Mouse (Mus musculus) layer of hippocampus, adult 18-20 months (tissue): ENCODE measurements at regions not wholly inside any gene's neighbourhood (a gene's known extent, or its start where the extent isn't known, plus 50 kb on each side); places are given as distances from the start of the nearest gene placed in this dataset.
A peak's percentile ranks its signal among the peaks of the same experiment; 100 is the strongest.

Source experiments
- DNase-seq, 2 experiments: peaks; one replicate each; pipeline ENCODE4 v3.0.0; 2022; ENCODE audit warnings: low spot score in 2 of 2

DNA sequence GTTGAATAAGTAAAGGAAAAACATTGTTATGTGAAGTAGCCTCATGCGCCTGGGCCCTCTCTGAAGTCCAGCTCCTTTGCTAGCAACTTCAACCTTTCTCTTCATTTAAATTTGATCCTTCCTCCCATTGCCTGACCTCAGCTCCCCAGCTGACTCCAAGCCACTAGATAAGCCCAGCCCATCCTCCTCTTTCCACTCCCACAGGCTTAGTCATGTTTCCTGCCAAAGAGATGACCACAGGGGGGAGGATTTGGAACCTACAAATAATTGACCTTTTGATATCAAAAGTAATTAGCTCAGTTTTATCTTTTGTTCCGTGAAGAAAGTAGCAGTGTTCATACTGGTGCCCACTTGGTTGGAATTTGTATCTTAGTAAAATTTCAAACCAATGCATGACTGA lies 345.7 kb upstream of the Zmiz1 start:
- no peak for DNase-seq

DNA sequence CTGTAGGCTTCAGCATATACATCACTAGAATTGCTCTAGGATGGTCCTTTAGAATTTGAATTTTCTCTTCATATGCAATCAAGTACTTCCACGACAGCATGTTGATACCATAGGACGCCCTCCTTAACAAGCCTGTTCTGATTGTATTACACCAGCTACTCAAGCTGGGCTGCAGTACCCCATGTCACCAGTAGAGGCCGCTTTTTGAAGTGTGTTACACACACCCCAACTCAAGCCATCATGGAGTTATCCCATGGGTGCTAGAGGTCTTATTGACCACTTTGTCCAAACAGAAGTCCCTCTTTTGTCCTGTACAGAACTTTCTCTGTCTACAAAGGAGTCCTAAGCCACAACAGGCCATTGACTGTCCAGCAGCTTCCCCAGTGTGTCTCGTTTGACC lies 342.6 kb upstream of the Zmiz1 start:
- DNase-seq: peak; percentile 28 to 81

DNA sequence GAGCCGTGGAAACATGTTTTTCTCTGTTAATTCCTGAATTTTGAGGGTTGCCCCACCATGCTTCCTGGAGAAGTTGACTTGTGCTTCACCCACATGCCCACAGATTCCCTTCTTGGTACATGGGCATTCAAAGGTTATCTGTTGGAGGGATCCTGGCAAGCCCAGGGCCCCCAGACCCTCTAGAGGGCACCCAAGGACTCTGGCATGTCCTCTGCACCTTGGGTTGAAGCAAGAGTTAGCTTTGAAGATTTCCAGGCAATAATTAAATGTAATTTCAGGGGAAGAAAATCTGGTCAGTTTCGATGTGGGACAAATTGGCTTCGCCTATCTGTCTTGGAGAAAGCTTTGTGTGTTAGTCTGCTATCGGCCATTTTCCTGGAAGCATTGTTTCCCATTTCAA lies 339.0 kb upstream of the Zmiz1 start:
- DNase-seq: no peak

DNA sequence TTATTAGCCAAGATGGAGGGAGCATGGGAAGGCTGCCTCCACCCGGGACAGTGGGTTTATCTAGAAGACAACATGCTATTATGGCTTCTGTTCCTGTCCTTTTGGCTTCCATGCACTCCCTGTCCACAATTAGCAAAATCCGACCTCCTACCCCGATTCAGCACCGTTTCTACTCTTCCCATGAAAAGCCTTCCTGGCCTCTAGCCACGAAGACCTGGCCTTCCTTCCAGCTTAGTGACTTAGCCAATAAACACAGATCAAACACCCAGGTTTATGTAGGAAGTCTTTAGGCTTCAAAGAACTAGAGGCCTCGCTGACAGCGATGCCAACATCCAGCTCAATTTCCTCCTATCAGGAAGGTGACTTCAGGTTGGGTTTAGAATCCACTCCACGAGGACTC lies 338.5 kb upstream of the Zmiz1 start:
- DNase-seq: no peak

DNA sequence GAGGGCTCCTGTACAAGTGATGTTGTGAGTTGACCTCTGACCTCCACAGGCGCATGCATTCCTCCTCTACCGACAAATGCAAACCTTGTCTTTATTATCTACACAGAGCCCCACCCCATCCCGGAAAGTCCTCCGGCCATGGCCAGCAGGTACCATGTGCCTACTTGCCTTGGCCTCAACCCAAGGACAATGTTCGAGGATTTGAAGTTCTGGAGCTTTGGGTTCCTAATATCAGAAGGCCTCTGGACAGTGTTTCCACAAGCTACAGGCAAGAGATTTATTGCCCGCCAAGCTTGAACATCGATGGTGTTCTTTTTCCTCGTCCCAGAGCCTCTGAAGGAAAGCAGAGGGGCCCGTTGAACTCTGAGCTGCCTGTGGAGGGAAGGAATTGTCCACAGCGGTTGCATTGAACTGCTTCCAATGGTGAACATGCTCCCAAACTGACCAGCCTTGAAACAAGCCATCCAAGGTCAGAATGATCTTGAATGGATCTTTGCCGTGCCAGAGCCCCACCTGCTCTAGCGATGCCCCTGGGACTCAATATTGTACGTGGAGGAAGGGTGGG lies 335.9 kb upstream of the Zmiz1 start:
- no peak for DNase-seq

DNA sequence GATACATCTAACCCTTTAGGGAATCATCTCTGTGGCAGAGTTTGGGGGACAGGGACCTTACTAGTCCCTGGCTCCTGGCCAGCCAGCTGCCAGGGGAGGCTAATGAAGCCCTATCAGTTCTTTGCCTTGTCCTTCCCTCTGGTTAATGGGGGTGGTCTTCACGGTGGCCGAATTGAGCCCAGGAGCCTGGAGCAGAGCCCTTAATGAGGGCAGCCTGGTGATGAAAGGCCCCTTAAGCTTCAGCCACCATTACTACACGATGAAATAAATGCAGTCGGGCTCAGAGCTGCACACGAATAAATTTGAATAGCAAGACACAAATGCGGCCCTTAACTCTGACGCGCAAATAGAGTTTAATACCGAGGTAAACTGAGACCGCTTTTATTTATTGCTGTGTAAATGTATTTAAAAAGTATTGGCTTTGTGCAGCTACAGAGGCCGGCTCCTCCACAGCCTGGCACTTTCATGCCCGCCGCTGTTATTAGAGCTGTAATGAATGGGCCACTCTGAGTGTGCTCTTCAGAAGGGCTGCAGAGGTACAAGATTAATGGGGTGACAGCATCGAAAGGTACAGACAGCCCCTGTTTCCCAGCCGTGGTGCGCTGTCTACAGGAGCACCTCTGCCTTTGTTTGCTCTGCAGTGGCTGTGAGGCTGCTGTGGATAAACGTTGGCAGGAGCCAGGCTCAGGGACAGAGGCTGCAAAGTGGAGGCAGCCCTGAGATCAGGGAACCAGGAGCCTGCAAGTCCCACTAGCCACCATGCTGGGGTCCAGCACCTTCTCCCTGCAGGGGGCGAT lies 335.2 kb upstream of the Zmiz1 start:
- DNase-seq: no peak

DNA sequence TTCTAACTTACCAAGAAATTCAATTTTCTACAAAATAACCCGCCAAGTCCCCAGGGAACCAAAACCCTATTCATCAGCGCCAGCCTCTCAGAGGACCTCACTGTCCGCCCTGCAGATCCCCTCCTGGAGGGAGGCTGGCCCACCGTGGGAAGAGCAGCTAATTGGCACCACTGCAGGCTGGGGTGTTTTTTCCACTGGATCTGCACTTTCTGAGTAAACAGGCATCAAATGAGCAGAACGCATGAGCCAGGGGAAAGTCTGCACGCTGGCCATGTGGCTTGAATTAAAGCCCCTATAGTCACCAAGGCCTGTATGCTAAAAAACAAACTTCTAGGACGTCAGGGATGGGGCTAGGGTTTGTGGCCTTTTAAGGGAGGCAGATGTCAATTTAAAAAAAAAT lies 332.4 kb upstream of the Zmiz1 start:
- peak in 1 of 2 experiments; percentile 17 for DNase-seq

DNA sequence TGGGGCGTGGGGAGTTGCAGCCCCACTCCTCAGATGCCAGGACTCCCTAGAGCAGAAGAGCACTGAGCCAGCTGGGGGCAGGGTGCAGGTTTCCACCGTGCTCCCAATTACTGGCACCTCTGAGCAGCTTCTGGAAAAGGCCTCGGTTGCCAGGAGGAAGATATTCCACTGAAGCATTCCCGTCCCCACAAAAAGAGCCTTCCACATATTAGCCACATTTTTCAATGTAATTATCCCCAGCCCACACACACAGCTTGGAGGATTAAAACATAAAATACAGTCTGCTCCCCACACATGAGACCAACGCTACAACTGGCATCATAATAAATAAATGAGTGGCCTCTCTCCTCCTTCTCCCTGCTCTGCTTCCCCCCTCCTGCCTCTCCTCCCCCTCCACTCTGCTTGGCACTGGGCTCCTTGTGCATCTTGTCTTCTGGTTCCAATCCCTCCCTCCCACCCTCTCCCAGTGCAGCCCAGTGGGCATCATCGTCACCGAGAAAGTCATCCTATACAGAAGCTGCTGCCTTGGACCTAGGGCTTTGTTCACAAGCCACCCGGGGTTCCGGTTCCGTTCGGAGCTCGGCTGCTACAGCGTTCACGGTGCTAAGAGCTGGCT lies 331.3 kb upstream of the Zmiz1 start:
- peak; percentile 47 to 75 for DNase-seq

DNA sequence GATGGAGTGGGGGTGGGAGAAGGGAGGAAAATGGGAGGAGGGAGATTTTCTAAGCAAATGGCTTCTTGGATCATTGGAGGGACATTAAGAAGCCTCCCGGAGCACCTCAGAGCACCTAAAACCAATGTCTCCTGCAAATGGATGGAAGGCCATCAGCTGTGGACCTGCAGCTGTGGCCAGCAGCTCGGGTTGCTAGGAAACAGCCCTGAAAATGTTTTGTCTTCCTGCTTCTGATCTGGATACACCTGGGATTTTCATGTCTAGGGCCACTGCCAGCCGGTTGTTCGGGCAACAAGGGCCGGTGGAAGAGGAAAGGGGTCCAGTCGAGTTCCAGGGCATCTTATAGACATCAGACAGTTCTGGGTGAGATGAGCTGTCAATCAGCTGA lies 330.8 kb upstream of the Zmiz1 start:
- DNase-seq: peak in 1 of 2 experiments; percentile 13

DNA sequence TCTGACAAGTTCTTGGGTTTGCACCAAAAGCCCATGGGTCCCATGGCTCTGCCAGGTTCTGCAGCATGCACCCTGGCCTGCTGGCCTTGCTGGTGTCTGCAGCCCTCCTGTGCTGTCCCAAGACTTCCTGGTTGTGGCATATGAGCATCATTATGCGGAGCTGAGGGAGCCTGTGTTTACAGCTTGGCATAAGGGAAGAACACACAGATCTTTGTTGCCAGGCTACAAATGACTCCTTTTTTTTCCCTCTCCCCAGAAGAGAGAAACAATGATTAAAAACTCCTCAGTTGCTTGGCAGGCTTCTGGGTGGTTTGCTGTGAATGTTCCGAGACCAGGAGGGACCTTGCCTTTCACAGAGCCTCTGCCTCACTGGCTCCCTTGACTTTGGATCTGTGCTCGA lies 323.6 kb upstream of the Zmiz1 start:
- peak; percentile 10 to 57 for DNase-seq

DNA sequence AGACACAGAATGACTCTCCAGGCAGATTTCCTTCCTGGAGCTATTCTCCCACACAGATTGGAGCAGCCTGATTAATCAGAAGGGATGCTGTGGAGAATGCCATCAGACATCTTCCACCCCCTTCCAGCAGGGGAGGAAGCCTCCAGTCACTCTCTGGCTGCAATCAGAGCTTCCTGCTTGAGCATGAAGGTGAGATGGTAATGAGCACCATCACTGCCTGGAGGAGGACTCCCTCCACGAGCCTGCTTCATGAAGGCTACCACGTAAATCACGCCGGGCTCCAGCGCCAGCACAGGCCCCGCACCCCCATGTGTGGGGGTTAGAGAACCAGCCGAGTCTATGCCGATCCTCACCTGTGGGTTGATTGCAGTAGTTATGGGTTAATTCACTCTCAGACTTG lies 321.7 kb upstream of the Zmiz1 start:
- DNase-seq: peak; percentile 35 to 42

DNA sequence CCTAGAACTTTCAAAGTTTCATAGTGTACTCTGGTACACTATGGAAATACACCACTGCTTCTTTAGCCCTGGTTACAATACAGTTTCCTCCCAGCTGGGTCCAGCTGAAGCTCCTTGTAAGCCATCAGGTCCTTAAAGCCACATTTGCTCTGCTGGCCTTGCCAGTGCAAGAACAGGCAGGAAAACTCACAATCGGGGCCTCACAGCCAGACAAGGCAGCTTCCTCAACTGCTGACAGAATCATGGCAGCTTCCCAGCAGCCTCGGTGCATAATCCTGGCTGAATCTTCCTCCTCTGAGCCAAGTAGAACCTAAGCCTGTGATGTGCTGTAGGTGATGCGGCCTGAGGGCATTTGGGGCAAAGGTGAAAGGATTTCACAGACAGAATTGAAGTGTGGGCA lies 320.5 kb upstream of the Zmiz1 start:
- DNase-seq: no peak

DNA sequence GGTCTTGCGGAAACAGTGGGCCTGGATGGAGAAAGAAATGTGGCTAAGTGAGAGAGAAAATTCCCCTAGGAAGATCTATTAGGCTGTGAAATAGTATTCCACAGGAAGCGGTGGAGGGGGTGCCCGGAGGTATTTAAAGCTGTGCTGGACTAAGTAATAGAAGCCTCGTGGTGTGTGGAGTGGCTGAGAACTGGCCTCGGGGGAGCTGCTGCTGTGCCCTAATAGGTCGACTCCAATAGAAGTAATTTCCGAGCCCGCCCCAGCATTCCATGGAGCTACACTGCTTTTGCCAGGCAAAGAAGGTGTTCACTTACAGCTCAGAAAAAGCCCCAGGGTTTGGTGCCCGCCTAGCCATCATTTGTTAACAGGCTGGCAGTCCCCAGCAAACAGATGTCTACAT lies 317.1 kb upstream of the Zmiz1 start:
- DNase-seq: no peak

DNA sequence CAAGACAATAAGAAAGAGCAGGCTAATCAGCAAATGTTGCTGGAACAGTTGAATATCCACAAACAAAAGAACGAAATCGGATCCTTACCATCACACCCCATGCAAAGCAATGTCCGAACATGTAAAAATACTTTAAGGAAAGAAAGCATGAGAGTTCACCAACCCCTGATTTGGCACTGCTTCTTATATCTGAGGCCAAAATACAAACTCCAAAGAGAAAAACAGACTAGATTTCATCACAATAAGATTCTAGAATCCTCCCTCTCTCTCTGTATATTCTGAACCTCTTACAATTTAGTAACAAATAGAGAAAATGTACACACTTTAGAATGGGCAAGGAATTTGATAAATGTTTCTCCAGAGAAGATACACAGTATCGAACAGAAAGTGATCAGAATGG lies 315.9 kb upstream of the Zmiz1 start:
- DNase-seq: no peak

DNA sequence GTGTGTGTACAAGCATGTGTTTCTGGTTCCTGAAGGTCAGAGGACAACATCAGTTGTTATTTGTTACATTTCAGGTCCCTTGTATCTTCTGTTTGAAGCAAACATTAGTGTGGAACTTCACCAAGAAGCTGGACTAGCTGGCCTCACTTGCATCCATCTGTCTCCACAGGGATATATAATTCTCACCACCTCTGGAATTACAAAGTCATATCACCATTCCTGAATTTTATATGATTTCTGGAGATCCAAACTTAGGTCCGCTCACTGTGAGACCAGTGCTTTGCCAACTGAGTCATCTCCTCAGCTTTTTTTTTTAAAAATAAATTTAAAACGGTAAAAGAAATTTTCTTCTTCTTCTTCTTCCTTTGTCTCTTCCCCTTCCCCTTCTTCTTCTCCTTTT lies 311.3 kb upstream of the Zmiz1 start:
- no peak for DNase-seq

DNA sequence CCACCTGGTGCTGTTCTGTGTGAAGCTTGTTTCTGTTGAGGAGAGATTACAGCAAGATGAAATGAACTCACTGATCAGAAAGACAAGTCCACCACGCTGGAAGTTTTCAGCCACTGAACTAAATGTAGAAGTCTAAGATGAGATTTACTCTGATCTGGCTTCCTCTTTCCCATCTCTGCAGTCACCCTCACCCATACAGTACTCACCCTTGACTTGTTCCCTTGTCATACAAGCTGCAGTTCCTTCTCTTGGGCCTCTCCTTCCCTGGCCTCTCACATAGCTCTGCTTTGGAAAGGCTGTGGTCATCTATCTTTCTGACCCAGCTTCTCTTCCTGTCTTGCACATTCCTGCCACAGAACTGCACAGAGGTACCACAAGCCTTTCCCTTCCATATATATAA lies 308.0 kb upstream of the Zmiz1 start:
- DNase-seq: no peak

DNA sequence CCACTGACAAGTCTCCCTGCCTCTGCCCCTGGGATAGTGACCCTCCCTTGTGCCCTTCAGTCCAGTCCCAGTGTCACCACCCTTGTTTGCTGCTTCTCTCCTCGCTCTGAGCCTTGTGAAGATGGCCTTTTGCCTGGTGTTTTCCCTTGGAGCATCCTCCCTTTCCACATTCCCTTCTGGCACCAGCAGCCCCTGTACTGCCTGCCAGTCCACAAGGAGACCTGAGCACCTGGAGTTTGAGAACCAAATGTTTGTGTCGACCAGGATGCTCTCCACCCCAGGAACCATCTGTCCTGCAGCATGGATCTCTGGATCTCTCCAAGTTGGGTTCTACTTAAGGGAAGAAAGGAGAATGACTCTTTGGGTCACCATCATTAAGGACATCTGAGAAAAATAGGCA lies 307.5 kb upstream of the Zmiz1 start:
- DNase-seq: no peak

DNA sequence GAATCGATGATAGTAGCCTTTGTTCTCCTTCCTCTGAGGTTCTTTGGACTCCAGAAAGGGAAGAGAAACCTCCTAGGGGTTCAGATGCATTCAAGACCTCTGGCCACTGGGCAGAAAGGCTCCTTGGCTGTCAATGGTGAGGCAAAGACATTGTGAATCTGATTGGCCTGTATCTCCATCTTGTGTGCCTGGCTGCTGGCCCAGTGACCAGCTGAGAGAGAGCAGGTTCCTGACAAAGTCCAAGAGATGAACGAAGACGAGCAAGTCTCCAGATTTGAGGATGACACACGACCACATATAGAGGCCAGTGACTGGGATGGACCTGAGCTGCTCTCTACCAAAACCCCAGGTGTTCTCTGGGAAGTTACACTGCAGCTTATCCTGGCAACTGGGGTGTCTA lies 305.4 kb upstream of the Zmiz1 start:
- no peak for DNase-seq

DNA sequence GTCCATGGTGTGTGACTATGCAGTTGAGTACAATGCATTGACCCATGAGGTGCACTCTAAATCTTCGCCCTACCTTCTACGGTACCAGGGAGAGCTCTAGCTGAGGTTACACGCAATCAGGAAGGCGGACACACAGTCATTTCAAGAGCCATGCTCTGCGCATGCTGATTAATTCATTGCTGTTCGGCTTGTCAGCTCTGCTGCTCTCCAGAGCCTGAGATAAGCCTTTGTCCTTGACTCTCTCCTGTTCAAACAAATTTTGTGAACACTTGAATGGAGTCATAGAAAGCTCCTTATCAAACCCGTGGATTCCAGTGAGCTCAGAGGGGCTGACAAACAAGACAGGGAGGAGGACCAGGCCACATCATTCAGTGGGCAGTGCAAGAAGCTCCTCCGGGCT lies 304.8 kb upstream of the Zmiz1 start:
- no peak for DNase-seq

DNA sequence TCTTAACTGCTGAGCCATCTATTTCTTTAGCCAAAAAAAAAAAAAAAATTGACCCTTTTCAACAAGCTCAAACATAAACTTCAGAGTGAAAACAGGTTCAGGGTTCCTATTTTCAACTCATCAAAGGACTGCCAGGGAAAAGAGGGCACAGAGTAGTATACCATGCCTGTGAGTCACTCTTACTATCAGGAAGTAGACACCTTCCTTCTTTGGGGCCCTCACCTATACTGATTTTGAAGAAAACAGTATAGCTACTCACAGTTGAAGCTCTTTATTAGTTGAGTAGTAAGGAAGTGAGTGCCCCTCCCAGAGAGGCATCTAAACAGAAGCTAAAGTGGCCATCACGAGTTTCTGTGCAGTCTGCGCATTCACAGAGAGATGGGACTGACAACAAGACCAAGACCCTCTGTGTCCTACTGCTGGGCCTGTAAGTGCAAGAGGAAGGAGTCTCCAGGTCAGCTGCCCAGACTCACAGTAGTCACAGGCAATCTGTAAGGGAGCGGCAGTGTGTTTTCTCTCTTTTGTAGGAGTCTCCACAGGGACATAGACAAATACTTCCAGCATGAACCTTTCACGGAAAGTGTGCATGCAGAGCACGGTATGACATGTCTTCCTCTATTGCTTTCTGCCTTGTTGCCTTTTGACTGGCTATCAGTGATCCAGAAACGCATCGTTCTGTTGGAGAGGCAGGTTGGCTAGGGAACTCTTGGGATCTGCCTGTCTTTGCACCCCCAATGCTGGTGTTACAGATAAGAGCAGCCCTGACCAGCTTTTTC lies 303.8 kb upstream of the Zmiz1 start:
- DNase-seq: no peak

DNA sequence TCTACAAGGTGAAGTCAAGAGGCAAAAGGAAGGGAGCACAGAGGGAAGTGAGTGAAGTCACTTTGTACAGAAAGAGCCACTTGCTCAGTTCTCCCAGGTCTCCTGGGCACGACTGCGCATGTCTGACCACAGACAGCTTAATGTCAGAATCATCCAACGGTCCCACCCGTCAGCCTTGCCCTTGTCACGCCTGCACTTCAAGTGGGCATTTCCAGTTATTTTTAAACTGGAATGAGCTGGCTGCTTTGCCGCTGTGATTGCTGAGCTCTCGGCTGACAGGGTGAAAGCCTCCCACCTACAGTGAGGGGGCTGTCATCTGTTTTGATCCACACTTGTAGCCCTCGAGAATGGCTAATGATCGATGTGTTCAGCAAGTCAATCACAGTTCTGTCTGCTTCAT lies 302.8 kb upstream of the Zmiz1 start:
- peak in 1 of 2 experiments; percentile 19 for DNase-seq

DNA sequence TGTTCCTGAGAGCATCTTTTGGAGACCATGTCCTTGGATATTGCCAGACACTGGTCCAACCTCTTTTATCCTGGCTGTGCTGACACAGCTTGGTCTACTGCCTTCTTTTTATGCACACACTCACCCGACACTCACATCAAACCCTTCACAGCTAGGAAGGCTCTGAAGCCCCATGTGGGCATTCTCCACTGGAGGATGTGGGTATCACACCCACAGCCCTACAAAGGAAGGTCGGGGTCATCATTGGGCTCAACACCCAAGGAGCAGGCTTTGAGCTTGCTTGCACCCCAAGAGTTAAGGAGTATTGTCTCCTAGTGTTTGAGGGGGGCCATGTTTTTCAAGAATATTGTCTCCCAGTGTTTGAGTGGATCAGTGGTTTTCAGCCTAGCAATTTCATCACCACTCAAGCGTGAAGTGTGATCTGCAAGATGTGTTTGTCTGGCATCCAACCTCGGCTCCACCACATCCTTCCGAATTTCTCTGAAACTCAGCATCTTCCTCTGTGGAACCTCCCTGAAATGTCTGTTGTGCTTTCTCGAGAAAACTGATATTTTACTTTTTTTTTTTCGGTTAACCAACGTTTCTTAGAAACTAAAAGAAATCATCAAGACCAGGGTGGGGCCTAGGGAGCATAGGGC lies 297.2 kb upstream of the Zmiz1 start:
- no peak for DNase-seq
